Mouse (Mus musculus): ENCODE results near the gene Rpsa. TPM values are rescaled to one million over a fixed set of nuclear protein-coding genes. Genes with fewer than 3 reads are reported as not detected.
A peak's percentile ranks its signal among the peaks of the same experiment; 100 is the strongest.

Gene Rpsa
- polyA plus RNA-seq, 1 experiment from 2014 or later, result 675 TPM

DNA sequence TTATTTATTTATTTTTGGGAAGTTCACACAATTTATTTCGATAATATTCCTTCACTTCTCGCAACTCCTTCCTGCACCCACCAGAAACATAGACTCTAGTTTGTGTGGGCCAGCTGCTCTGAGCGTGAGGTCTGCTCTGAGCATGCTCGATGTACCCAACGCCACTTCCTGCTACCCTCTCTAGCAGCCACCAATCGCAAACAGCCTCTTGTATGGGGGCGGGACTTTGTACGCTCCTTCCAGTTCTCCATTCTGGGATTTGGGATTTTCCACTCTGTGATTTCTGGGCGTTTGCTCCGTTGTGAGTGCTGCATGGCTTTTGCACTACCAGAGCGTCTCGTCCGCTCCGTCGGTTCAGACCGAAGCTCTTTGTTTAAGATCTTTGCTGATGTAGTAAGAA lies 36.4 kb downstream of the Rpsa start:
- 89% methylated on average over 16 of the region's 16 CpGs for WGBS
- H3K4me1 ChIP-seq (replicated peaks; ENCODE audit: control insufficient read depth, insufficient read depth, low read length), result no peaks in the 10 kb centered on the region
- no peak overlapping the region for H3K4me2 ChIP-seq (replicated peaks; ENCODE audit: low read depth)
- no peak overlapping the region for H3K9ac ChIP-seq (ENCODE audit: low read depth, low read length)
- H3K27ac ChIP-seq (ENCODE audit: low read depth, low read length), result no peak overlapping the region
- no peak for ATAC-seq
- no peak overlapping the region for H3K4me3 ChIP-seq (ENCODE audit: low read depth, low read length)
- H3K36me3 ChIP-seq (ENCODE audit: control insufficient read depth, insufficient read depth), result no peaks in the 10 kb centered on the region
- H3K27me3 ChIP-seq (replicated peaks; ENCODE audit: control insufficient read depth, insufficient read depth, low read length), result no peaks in the 10 kb centered on the region
- no peaks in the 10 kb centered on the region for H3K9me3 ChIP-seq (ENCODE audit: control insufficient read depth)
- TF ChIP-seq CTCF (IDR thresholded peaks at IDR 0.05; ENCODE audit: low read depth), result no peak

DNA sequence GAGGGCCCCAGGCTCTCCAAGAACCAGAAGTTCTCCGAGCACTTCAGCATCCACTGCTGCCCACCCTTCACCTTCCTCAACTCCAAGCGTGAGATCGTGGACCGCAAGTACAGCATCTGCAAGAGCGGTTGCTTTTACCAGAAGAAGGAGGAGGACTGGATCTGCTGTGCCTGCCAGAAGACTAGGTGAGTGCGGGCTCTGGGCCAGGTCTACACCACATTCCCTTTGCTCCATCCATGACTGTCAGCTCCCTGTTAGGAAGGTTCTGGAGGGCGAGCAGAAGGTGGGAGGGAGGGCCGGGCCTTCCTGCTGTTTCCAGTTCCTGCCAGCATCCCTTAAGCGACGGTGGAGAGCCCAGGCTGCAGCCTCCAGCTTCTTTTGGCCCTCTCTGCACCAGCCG lies 40.3 kb downstream of the Rpsa start:
- no peak for TF ChIP-seq CTCF (IDR thresholded peaks at IDR 0.05; ENCODE audit: low read depth)
- ATAC-seq, result no peak
- no peak overlapping the region for H3K4me3 ChIP-seq (ENCODE audit: low read depth, low read length)

DNA sequence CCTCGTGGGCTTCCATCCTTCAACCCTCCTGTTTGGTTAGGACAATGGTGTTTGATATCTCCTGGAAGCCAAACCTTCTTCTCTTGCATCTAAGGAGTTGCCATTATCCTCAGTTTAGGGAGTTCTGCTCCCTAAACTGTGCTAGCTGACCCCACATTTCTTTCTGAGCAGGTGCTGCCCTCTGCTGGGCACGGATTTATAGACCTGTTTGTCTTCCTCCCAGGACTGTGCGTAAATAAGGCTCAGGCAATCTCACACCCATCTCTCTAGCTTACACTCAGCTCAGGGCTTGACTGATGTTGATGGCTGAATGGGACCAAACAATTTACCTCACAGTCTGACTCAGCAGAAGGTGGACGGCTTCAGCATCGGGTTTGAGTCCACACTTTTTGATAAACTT lies 43.8 kb downstream of the Rpsa start:
- H3K27ac ChIP-seq (ENCODE audit: low read depth, low read length), result no peak overlapping the region
- no peak overlapping the region for H3K9ac ChIP-seq (ENCODE audit: low read depth, low read length)
- WGBS, result 32% methylated on average over 5 of the region's 5 CpGs
- no peaks in the 10 kb centered on the region for H3K27me3 ChIP-seq (replicated peaks; ENCODE audit: control insufficient read depth, insufficient read depth, low read length)
- no peak for ATAC-seq
- no peaks in the 10 kb centered on the region for H3K36me3 ChIP-seq (ENCODE audit: control insufficient read depth, insufficient read depth)
- peak; percentile 81 for TF ChIP-seq CTCF (IDR thresholded peaks at IDR 0.05; ENCODE audit: low read depth)
- no peak overlapping the region for H3K4me3 ChIP-seq (ENCODE audit: low read depth, low read length)
- no peaks in the 10 kb centered on the region for H3K4me1 ChIP-seq (replicated peaks; ENCODE audit: control insufficient read depth, insufficient read depth, low read length)
- H3K4me2 ChIP-seq (replicated peaks; ENCODE audit: low read depth), result no peak overlapping the region
- H3K9me3 ChIP-seq (ENCODE audit: control insufficient read depth), result no peaks in the 10 kb centered on the region

More for the DNA sequence above, 40.3 kb downstream of the Rpsa start:
- H3K9ac ChIP-seq (ENCODE audit: low read depth, low read length), result no peak overlapping the region
- H3K36me3 ChIP-seq (ENCODE audit: control insufficient read depth, insufficient read depth), result no peaks in the 10 kb centered on the region
- H3K27ac ChIP-seq (ENCODE audit: low read depth, low read length), result no peak overlapping the region
- WGBS, result 66% methylated on average over 11 of the region's 11 CpGs
- no peak overlapping the region for H3K4me2 ChIP-seq (replicated peaks; ENCODE audit: low read depth)
- H3K27me3 ChIP-seq (replicated peaks; ENCODE audit: control insufficient read depth, insufficient read depth, low read length), result no peaks in the 10 kb centered on the region
- no peaks in the 10 kb centered on the region for H3K9me3 ChIP-seq (ENCODE audit: control insufficient read depth)
- H3K4me1 ChIP-seq (replicated peaks; ENCODE audit: control insufficient read depth, insufficient read depth, low read length), result no peaks in the 10 kb centered on the region

DNA sequence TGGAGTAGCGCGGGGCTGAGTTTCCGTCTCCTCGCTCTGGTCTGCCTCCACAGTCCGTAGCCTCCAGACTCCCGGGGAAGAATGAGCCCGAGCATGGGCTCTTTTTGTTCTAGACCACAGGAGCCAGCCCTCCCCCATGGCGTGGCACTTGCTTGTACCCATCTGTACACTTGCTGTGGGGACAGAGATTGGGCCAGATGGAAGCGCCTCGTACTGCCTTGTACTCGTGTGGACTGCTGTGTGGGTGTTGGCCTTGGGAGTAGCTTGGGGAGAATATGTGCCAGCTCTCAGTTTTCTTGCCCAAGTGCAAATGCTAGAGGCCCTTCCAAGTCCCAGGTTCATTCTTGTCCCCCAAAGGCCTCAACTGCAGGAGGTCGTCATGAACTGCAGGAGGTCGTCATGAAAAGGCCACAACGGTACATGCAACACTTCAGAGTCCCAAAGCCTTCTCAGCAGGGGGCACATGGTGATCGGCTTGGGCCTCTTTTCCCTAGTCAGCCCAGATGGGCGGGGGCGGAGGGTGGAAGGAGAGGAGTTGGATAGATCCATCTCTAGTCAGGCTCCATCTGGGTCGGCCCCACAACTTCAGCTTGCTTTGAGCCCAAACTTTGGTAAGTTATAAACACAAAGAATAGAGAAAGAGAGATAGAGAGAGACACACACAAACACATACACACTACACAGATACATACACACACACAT lies 47.1 kb downstream of the Rpsa start:
- no peaks in the 10 kb centered on the region for H3K27me3 ChIP-seq (replicated peaks; ENCODE audit: control insufficient read depth, insufficient read depth, low read length)
- no peak for ATAC-seq
- H3K36me3 ChIP-seq (ENCODE audit: control insufficient read depth, insufficient read depth), result no peaks in the 10 kb centered on the region
- no peak for TF ChIP-seq CTCF (IDR thresholded peaks at IDR 0.05; ENCODE audit: low read depth)
- H3K4me3 ChIP-seq (ENCODE audit: low read depth, low read length), result no peak overlapping the region
- no peaks in the 10 kb centered on the region for H3K9me3 ChIP-seq (ENCODE audit: control insufficient read depth)
- H3K4me1 ChIP-seq (replicated peaks; ENCODE audit: control insufficient read depth, insufficient read depth, low read length), result no peaks in the 10 kb centered on the region
- no peak overlapping the region for H3K27ac ChIP-seq (ENCODE audit: low read depth, low read length)
- H3K9ac ChIP-seq (ENCODE audit: low read depth, low read length), result no peak overlapping the region
- H3K4me2 ChIP-seq (replicated peaks; ENCODE audit: low read depth), result no peak overlapping the region
- 92% methylated on average over 18 of the region's 18 CpGs for WGBS

DNA sequence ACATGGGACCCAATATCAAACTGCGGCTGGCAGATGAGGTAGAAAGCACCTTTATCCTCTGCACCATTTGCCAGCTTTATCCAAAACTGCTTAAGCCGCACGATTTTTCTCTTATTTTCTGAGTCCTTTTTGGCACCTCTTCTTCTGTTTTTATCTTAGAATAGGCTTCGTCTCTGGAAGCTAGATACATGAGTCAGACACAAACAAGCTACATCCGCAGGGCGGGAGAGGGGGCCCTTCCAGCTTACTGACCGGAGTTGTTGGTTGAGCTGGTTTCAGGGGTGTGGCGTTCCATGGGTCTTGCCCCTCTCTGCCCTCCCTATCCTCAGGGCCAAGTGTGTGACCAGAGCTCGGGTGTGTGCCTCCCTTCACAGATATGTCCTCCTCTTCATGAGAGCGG lies 51.3 kb downstream of the Rpsa start:
- H3K4me2 ChIP-seq (replicated peaks; ENCODE audit: low read depth), result no peak overlapping the region
- H3K4me3 ChIP-seq (ENCODE audit: low read depth, low read length), result no peak overlapping the region
- TF ChIP-seq CTCF (IDR thresholded peaks at IDR 0.05; ENCODE audit: low read depth), result no peak
- 71% methylated on average over 10 of the region's 10 CpGs for WGBS
- no peak overlapping the region for H3K27ac ChIP-seq (ENCODE audit: low read depth, low read length)
- H3K9ac ChIP-seq (ENCODE audit: low read depth, low read length), result no peak overlapping the region
- no peak for ATAC-seq
- no peaks in the 10 kb centered on the region for H3K9me3 ChIP-seq (ENCODE audit: control insufficient read depth)
- H3K4me1 ChIP-seq (replicated peaks; ENCODE audit: control insufficient read depth, insufficient read depth, low read length), result no peaks in the 10 kb centered on the region
- no peaks in the 10 kb centered on the region for H3K36me3 ChIP-seq (ENCODE audit: control insufficient read depth, insufficient read depth)
- H3K27me3 ChIP-seq (replicated peaks; ENCODE audit: control insufficient read depth, insufficient read depth, low read length), result no peaks in the 10 kb centered on the region

Other genes with a start within 250 kb of the Rpsa start
- 14.3 and 16.5 TPM in 2 replicates for gene Wdr48, start 232.8 kb upstream of the Rpsa start, polyA plus RNA-seq (2015; fragmentation: Nextera tagmentation; extraction: Ambion mirVana)
- gene Gorasp1, start 190.1 kb upstream of the Rpsa start, polyA plus RNA-seq (2015; fragmentation: Nextera tagmentation; extraction: Ambion mirVana), result 14.4 and 16.4 TPM in 2 replicates
- gene Ttc21a, start 190.1 kb upstream of the Rpsa start, polyA plus RNA-seq (2015; fragmentation: Nextera tagmentation; extraction: Ambion mirVana), result not detected in 2 replicates
- gene Csrnp1, start 143.0 kb upstream of the Rpsa start, polyA plus RNA-seq (2015; fragmentation: Nextera tagmentation; extraction: Ambion mirVana), result 3.8 and 4.2 TPM in 2 replicates
- gene Xirp1, start 104.1 kb upstream of the Rpsa start, polyA plus RNA-seq (2015; fragmentation: Nextera tagmentation; extraction: Ambion mirVana), result 0.10 and 0.14 TPM in 2 replicates
- 5.4 and 6.5 TPM in 2 replicates for gene Cx3cr1, start 57.8 kb upstream of the Rpsa start, polyA plus RNA-seq (2015; fragmentation: Nextera tagmentation; extraction: Ambion mirVana)
- 0.25 and 0.42 TPM in 2 replicates for gene Ccr8, start 35.6 kb upstream of the Rpsa start, polyA plus RNA-seq (2015; fragmentation: Nextera tagmentation; extraction: Ambion mirVana)
- gene Slc25a38, start 17.3 kb upstream of the Rpsa start, polyA plus RNA-seq (2015; fragmentation: Nextera tagmentation; extraction: Ambion mirVana), result 15.8 and 16.1 TPM in 2 replicates
- gene Mobp, start 22.0 kb downstream of the Rpsa start, polyA plus RNA-seq (2015; fragmentation: Nextera tagmentation; extraction: Ambion mirVana), result 0.05 TPM in 1 of 2 replicates, not detected in the other
- 0.47 and 0.55 TPM in 2 replicates for gene Myrip, start 173.8 kb downstream of the Rpsa start, polyA plus RNA-seq (2015; fragmentation: Nextera tagmentation; extraction: Ambion mirVana)